Mouse (Mus musculus): ENCODE measurements around the gene Mrpl51.

- TF ChIP-seq CTCF (conservative IDR thresholded peaks at IDR 0.05; ENCODE audit: low read length) (no peak), POU5F1 (IDR thresholded peaks at IDR 0.05; ENCODE audit: borderline replicate concordance, low read length) (no peak), NANOG (IDR thresholded peaks at IDR 0.05; ENCODE audit: borderline replicate concordance, low read length) (no peak)
Observed at GRCm38 (mm10) chr6:125190816-125191215, 785 bp upstream of the Mrpl51 start.

Data from E14TG2a.4 (cell line).